Mouse (Mus musculus) lung, adult 2 months (tissue): ENCODE data around the gene Dagla.

Source experiments
- CTCF ChIP-seq: fragments of 200-500 bp; IDR thresholded peaks from 2 replicates; pipeline ENCODE4 v1.5.1; 2011; ENCODE audit warnings: mild to moderate bottlenecking, low read length, control low read depth; ENCODE audit not compliant: insufficient read depth
- POLR2A ChIP-seq: fragments of 200-500 bp; IDR thresholded peaks from 2 replicates; pipeline ENCODE4 v1.6.1; 2011; ENCODE audit warnings: low read depth, mild to moderate bottlenecking, control low read depth, low read length, borderline replicate concordance; ENCODE audit errors: extremely low read depth

- no peak for TF ChIP-seq CTCF
- TF ChIP-seq POLR2A = no peak
These were observed 95.8 kb downstream of the Dagla start for GRCm38 (mm10) chr19:10208851-10209250.
